Mouse (Mus musculus) lung, postnatal 0 days (tissue): ENCODE data around the gene Atf4.

Source experiments
- CTCF ChIP-seq: IDR thresholded peaks from 2 replicates; pipeline ENCODE4 v1.5.1; 2016; ENCODE audit warnings: antibody characterized with exemption, mild to moderate bottlenecking
- EP300 ChIP-seq: IDR thresholded peaks from 2 replicates; pipeline ENCODE4 v1.6.1; 2016; ENCODE audit warnings: antibody characterized with exemption, mild to moderate bottlenecking, control low read depth

- TF ChIP-seq CTCF (no peak), EP300 (no peak)
These were observed 6.4 kb upstream of the Atf4 start for GRCm38 (mm10) chr15:80248596-80248995.
